ENCODE assay signal across 7 mouse cellular contexts in the genomic region with DNA sequence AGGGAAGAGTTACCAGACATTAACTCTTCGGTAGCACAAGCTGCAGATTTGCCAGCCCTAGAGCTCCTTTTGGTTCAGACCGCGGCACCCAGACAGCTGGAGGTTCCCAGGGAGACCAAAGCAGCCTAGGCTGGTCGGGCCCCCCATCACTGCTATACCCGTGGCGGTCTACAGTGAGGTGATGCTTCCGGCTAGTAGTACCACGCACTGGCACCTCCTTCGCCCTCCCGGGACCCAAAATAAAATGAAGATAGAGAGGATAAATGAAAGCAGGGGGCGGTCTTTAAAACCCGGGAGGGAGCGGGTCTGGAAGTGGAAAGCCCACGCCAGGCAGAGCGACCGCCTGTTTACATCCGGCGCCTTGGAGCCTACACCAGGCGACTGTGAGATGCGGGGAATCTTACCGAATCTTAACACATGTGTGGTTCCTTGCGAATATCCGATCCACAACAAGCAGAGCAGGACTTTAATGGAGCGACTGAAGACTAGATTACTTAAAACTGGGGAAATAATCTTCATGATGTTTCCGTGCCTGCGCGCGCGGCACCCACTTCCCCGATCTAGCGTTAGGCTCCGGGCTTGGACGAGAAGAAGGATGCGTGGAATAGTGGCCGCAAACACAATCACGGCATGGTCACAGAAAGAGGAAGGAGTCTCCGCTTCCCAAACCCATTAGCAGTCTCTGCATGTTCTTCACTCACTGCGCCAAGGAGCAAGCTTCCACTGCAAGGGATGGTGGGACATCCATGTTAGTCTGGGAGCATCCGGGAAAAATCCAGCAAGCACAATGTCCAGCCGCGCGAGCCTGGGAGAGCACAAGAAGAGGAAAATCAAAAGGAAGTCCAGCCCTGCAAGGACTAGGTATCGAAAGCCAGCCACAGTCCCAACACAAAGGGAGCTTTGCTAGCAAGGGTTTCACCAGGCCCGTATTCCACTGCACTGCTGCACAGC. TPM values are rescaled to one million over a fixed set of nuclear protein-coding genes. Genes with fewer than 3 reads are reported as not detected.
A peak's percentile ranks its signal among the peaks of the same experiment; 100 is the strongest.
DNase-seq lines count a peak whose midpoint lies in the region; ATAC-seq lines count a peak whose summit lies in the region.

No protein-coding gene starts in this region.

- H3K9me3 ChIP-seq in forebrain, embryonic 12.5 days = no peaks in the 10 kb centered on the region
- H3K9me3 ChIP-seq in hindbrain, embryonic 16.5 days (ENCODE audit: control insufficient read depth, low read length) = no peaks in the 10 kb centered on the region
- no peaks in the 10 kb centered on the region for H3K9me3 ChIP-seq in liver, embryonic 15.5 days (replicated peaks)

- peak overlapping the region; percentile 57 for H3K4me3 ChIP-seq in forebrain, embryonic 12.5 days (replicated peaks)
- H3K4me3 ChIP-seq in hindbrain, embryonic 16.5 days (ENCODE audit: low read length) = peak overlapping the region; percentile 63
- H3K4me3 ChIP-seq in liver, embryonic 15.5 days (replicated peaks) = peak overlapping the region; percentile 5; the same call in 1 of the 2 replicates

- ATAC-seq in cerebellum, adult (ENCODE audit: insufficient number of reproducible peaks, low FRiP score, low TSS enrichment) = peak; percentile 17
- peak; percentile 80 for ATAC-seq in forebrain, embryonic 12.5 days (ENCODE audit: low FRiP score)
- peak; percentile 74 for ATAC-seq in hindbrain, embryonic 16.5 days
- no peak for ATAC-seq in liver, embryonic 15.5 days (ENCODE audit: insufficient read depth)

- H3K9ac ChIP-seq in forebrain, embryonic 12.5 days = peak overlapping the region; percentile 74
- peak overlapping the region; percentile 72 for H3K9ac ChIP-seq in hindbrain, embryonic 16.5 days (ENCODE audit: low read depth, low read length)
- H3K9ac ChIP-seq in liver, embryonic 15.5 days = no peak overlapping the region

- peak overlapping the region; percentile 74 for H3K4me2 ChIP-seq in forebrain, embryonic 12.5 days
- H3K4me2 ChIP-seq in hindbrain, embryonic 16.5 days (ENCODE audit: low read length) = peak overlapping the region; percentile 84
- H3K4me2 ChIP-seq in liver, embryonic 15.5 days = peak overlapping the region; percentile 46

- peak; percentile 78 for DNase-seq in NIH3T3 (ENCODE audit: low read depth)
- peak; percentile 47 for DNase-seq in right cerebral cortex, postnatal 14 days
- DNase-seq in urinary bladder, postnatal 14 days (ENCODE audit: low spot score) = no peak

- under 1% methylated on average over 44 of the region's 44 CpGs for WGBS in forebrain, embryonic 12.5 days
- under 1% methylated on average over 44 of the region's 44 CpGs for WGBS in hindbrain, embryonic 16.5 days
- 1% methylated on average over 44 of the region's 44 CpGs for WGBS in liver, embryonic 15.5 days (ENCODE audit: insufficient replicate concordance)

- peaks cover 25% of the 10 kb centered on the region for H3K4me1 ChIP-seq in forebrain, embryonic 12.5 days
- H3K4me1 ChIP-seq in hindbrain, embryonic 16.5 days (ENCODE audit: control insufficient read depth, insufficient read depth, low read depth, low read length) = peaks cover 11% of the 10 kb centered on the region
- no peaks in the 10 kb centered on the region for H3K4me1 ChIP-seq in liver, embryonic 15.5 days (replicated peaks)

- H3K27me3 ChIP-seq in forebrain, embryonic 12.5 days = no peaks in the 10 kb centered on the region
- no peaks in the 10 kb centered on the region for H3K27me3 ChIP-seq in hindbrain, embryonic 16.5 days (replicated peaks; ENCODE audit: control insufficient read depth, insufficient read depth, low read length)
- peaks cover 24% of the 10 kb centered on the region for H3K27me3 ChIP-seq in liver, embryonic 15.5 days

- peak overlapping the region; percentile 80 for H3K27ac ChIP-seq in forebrain, embryonic 12.5 days
- peak overlapping the region; percentile 75 for H3K27ac ChIP-seq in hindbrain, embryonic 16.5 days (ENCODE audit: low read depth, low read length)
- no peak overlapping the region for H3K27ac ChIP-seq in liver, embryonic 15.5 days (replicated peaks)

- no peaks in the 10 kb centered on the region for H3K36me3 ChIP-seq in forebrain, embryonic 12.5 days (replicated peaks)
- no peaks in the 10 kb centered on the region for H3K36me3 ChIP-seq in hindbrain, embryonic 16.5 days (ENCODE audit: control insufficient read depth, insufficient read depth, low read length)
- no peaks in the 10 kb centered on the region for H3K36me3 ChIP-seq in liver, embryonic 15.5 days (replicated peaks)

RNA-seq across cellular contexts. Expression of a gene that starts 5.5 kb away (rescaled TPM):
- 27.0 and 29.4 TPM in 2 replicates for polyA plus RNA-seq in forebrain, embryonic 12.5 days (2016; fragmentation: Nextera tagmentation; extraction: Ambion mirVana)
- polyA plus RNA-seq in hindbrain, embryonic 16.5 days (2015; fragmentation: Nextera tagmentation; extraction: Ambion mirVana) = 28.3 and 29.2 TPM in 2 replicates
- 0.05 and 0.08 TPM in 2 replicates for polyA plus RNA-seq in liver, embryonic 15.5 days (2015; fragmentation: Nextera tagmentation; extraction: Ambion mirVana)

Comparison
In these comparisons a context has a peak if more than half of its experiments do, and no peak if none do; other contexts are left out.
1. H3K4me3 ChIP-seq: peak in every context shown above with its lines; median percentile 63 in hindbrain, embryonic 16.5 days; 57 in forebrain, embryonic 12.5 days; 5 in liver, embryonic 15.5 days.
2. RNA of a gene that starts 5.5 kb away (polyA plus RNA-seq): 27.0 to 29.4 TPM in forebrain, embryonic 12.5 days and 28.3 to 29.2 TPM in hindbrain, embryonic 16.5 days; 0.05 to 0.08 TPM in liver, embryonic 15.5 days; every median in the first group is over 10 times any median in the second.
3. Peak in every context shown above with its lines, with median percentiles within 50 percentile points of each other: H3K4me2 ChIP-seq.